Mouse (Mus musculus): Measurements from ENCODE around the gene Nt5c3b. TPM values are rescaled to one million over a fixed set of nuclear protein-coding genes. Genes with fewer than 3 reads are reported as not detected.

Nt5c3b gene
- polyA plus RNA-seq (2015; fragmentation: Nextera tagmentation; extraction: Ambion mirVana), result 176 and 181 TPM in 2 replicates

- no peak for ATAC-seq (ENCODE audit: low FRiP score, low read depth)
- peak within 1 kb of the TSS; percentile 93 for H3K9ac ChIP-seq
- H3K27ac ChIP-seq, result peak within 1 kb of the TSS; percentile 61; the same call in 1 of the 2 replicates
- H3K4me3 ChIP-seq, result peak within 1 kb of the TSS; percentile 83
- 89% methylated on average over 8 of the region's 8 CpGs for WGBS
- no peaks in the 10 kb centered on the region for H3K9me3 ChIP-seq
- H3K36me3 ChIP-seq, result peaks cover 27% of the 10 kb centered on the region
- H3K27me3 ChIP-seq, result no peaks in the 10 kb centered on the region
- H3K4me2 ChIP-seq (replicated peaks), result peak within 1 kb of the TSS; percentile 69
- peaks cover 15% of the 10 kb centered on the region for H3K4me1 ChIP-seq
Observed at GRCm38 (mm10) chr11:100441797-100442196, at the start of gene Nt5c3b, which contains the start of gene Klhl10. Gene Nt5c3b (minus strand): TSS chr11:100441808. Gene Klhl10 (plus strand): TSS chr11:100441917.

- 93% methylated on average over 6 of the region's 6 CpGs for WGBS
- H3K4me3 ChIP-seq, result no peak overlapping the region
- H3K27ac ChIP-seq, result no peak overlapping the region
- H3K9me3 ChIP-seq, result no peaks in the 10 kb centered on the region
- H3K27me3 ChIP-seq, result no peaks in the 10 kb centered on the region
- no peak for ATAC-seq (ENCODE audit: low FRiP score, low read depth)
- H3K9ac ChIP-seq, result no peak overlapping the region
- H3K4me1 ChIP-seq, result no peaks in the 10 kb centered on the region
- H3K36me3 ChIP-seq, result peaks cover 95% of the 10 kb centered on the region
- H3K4me2 ChIP-seq (replicated peaks), result no peak overlapping the region
Observed at GRCm38 (mm10) chr11:100490951-100491350, 49.3 kb upstream of the Nt5c3b start.

GRCm38 (mm10) chr11:100485801-100486538 is 44.4 kb upstream of the Nt5c3b start:
- H3K4me1 ChIP-seq, result no peaks in the 10 kb centered on the region
- no peak overlapping the region for H3K4me3 ChIP-seq
- no peaks in the 10 kb centered on the region for H3K9me3 ChIP-seq
- no peak overlapping the region for H3K27ac ChIP-seq
- no peak overlapping the region for H3K9ac ChIP-seq
- WGBS, result 91% methylated on average over 8 of the region's 8 CpGs
- H3K4me2 ChIP-seq (replicated peaks), result no peak overlapping the region
- ATAC-seq (ENCODE audit: low FRiP score, low read depth), result no peak
- H3K27me3 ChIP-seq, result no peaks in the 10 kb centered on the region
- peaks cover 98% of the 10 kb centered on the region for H3K36me3 ChIP-seq

GRCm38 (mm10) chr11:100484461-100484860 is 42.9 kb upstream of the Nt5c3b start:
- Histone ChIP-seq H3K27me3 (no peaks in the 10 kb centered on the region), H3K36me3 (peaks cover 98% of the 10 kb centered on the region), H3K27ac (no peak overlapping the region), H3K9me3 (no peaks in the 10 kb centered on the region), H3K4me2 (replicated peaks) (no peak overlapping the region), H3K4me3 (no peak overlapping the region), H3K9ac (no peak overlapping the region), H3K4me1 (no peaks in the 10 kb centered on the region)
- 94% methylated on average over 3 of the region's 3 CpGs for WGBS
- no peak for ATAC-seq (ENCODE audit: low FRiP score, low read depth)

GRCm38 (mm10) chr11:100479152-100479551 is 37.5 kb upstream of the Nt5c3b start:
- Histone ChIP-seq H3K4me3 (no peak overlapping the region), H3K36me3 (peaks cover 82% of the 10 kb centered on the region), H3K27me3 (no peaks in the 10 kb centered on the region), H3K27ac (no peak overlapping the region), H3K9me3 (no peaks in the 10 kb centered on the region), H3K4me1 (no peaks in the 10 kb centered on the region), H3K9ac (no peak overlapping the region), H3K4me2 (replicated peaks) (no peak overlapping the region)
- 79% methylated on average over 7 of the region's 7 CpGs for WGBS
- no peak for ATAC-seq (ENCODE audit: low FRiP score, low read depth)

GRCm38 (mm10) chr11:100476281-100476680 is 34.7 kb upstream of the Nt5c3b start:
- 92% methylated on average over 5 of the region's 5 CpGs for WGBS
- Histone ChIP-seq H3K27ac (no peak overlapping the region), H3K4me2 (replicated peaks) (no peak overlapping the region), H3K36me3 (peaks cover 53% of the 10 kb centered on the region), H3K9me3 (no peaks in the 10 kb centered on the region), H3K27me3 (no peaks in the 10 kb centered on the region), H3K4me1 (peaks cover 4% of the 10 kb centered on the region), H3K4me3 (no peak overlapping the region), H3K9ac (no peak overlapping the region)
- no peak for ATAC-seq (ENCODE audit: low FRiP score, low read depth)

GRCm38 (mm10) chr11:100472935-100473295 is 31.3 kb upstream of the Nt5c3b start:
- Histone ChIP-seq H3K4me1 (peaks cover 18% of the 10 kb centered on the region), H3K4me2 (replicated peaks) (peak overlapping the region; percentile 37; the same call in 1 of the 2 replicates), H3K36me3 (peaks cover 19% of the 10 kb centered on the region), H3K27ac (no peak overlapping the region), H3K9me3 (no peaks in the 10 kb centered on the region), H3K9ac (no peak overlapping the region), H3K27me3 (no peaks in the 10 kb centered on the region), H3K4me3 (peak overlapping the region; percentile 68)
- ATAC-seq (ENCODE audit: low FRiP score, low read depth), result peak; percentile 26
- 36% methylated on average over 5 of the region's 5 CpGs for WGBS

- peak; percentile 94 for ATAC-seq (ENCODE audit: low FRiP score, low read depth)
- H3K27ac ChIP-seq, result peak within 1 kb of the TSS; percentile 73; the same call in 1 of the 2 replicates
Observed at GRCm38 (mm10) chr11:100472197-100472934, 30.8 kb upstream of the Nt5c3b start, which contains the start of gene Klhl11. Gene Klhl11 (minus strand): TSS chr11:100472741.

GRCm38 (mm10) chr11:100471352-100472196 is 30.0 kb upstream of the Nt5c3b start:
- H3K4me2 ChIP-seq (replicated peaks), result peak overlapping the region; percentile 92
- 0 out of 2 replicates have a peak, but pooled peaks have one; percentile 6 for ATAC-seq (ENCODE audit: low FRiP score, low read depth)
- H3K27ac ChIP-seq, result peak overlapping the region; percentile 73; the same call in 1 of the 2 replicates
- no peaks in the 10 kb centered on the region for H3K9me3 ChIP-seq
- H3K4me3 ChIP-seq, result peak overlapping the region; percentile 68
- H3K4me1 ChIP-seq, result peaks cover 18% of the 10 kb centered on the region
- H3K27me3 ChIP-seq, result no peaks in the 10 kb centered on the region
- peak overlapping the region; percentile 90 for H3K9ac ChIP-seq
- peaks cover 17% of the 10 kb centered on the region for H3K36me3 ChIP-seq
- 3% methylated on average over 30 of the region's 30 CpGs for WGBS

More at GRCm38 (mm10) chr11:100472197-100472934, 30.8 kb upstream of the Nt5c3b start, which contains the start of gene Klhl11:
- no peaks in the 10 kb centered on the region for H3K9me3 ChIP-seq
- peak within 1 kb of the TSS; percentile 92 for H3K4me2 ChIP-seq (replicated peaks)
- peaks cover 17% of the 10 kb centered on the region for H3K36me3 ChIP-seq
- H3K27me3 ChIP-seq, result no peaks in the 10 kb centered on the region
- H3K4me1 ChIP-seq, result peaks cover 18% of the 10 kb centered on the region
- peak within 1 kb of the TSS; percentile 68 for H3K4me3 ChIP-seq
- H3K9ac ChIP-seq, result peak within 1 kb of the TSS; percentile 90
- under 1% methylated on average over 76 of the region's 83 CpGs for WGBS

GRCm38 (mm10) chr11:100465833-100466232 is 24.2 kb upstream of the Nt5c3b start:
- no peak overlapping the region for H3K9ac ChIP-seq
- H3K27me3 ChIP-seq, result no peaks in the 10 kb centered on the region
- peaks cover 36% of the 10 kb centered on the region for H3K36me3 ChIP-seq
- H3K4me1 ChIP-seq, result peaks cover 9% of the 10 kb centered on the region
- H3K4me3 ChIP-seq, result no peak overlapping the region
- H3K27ac ChIP-seq, result no peak overlapping the region
- 81% methylated on average over 1 of the region's 1 CpGs for WGBS
- ATAC-seq (ENCODE audit: low FRiP score, low read depth), result no peak
- H3K4me2 ChIP-seq (replicated peaks), result no peak overlapping the region
- no peaks in the 10 kb centered on the region for H3K9me3 ChIP-seq

- whole genome bisulfite sequencing, result 88% methylated on average over 1 of the region's 1 CpGs
- Histone ChIP-seq H3K27ac (no peak overlapping the region), H3K4me1 (peaks cover 4% of the 10 kb centered on the region), H3K4me3 (no peak overlapping the region), H3K4me2 (replicated peaks) (no peak overlapping the region), H3K36me3 (peaks cover 40% of the 10 kb centered on the region), H3K27me3 (no peaks in the 10 kb centered on the region), H3K9me3 (no peaks in the 10 kb centered on the region), H3K9ac (no peak overlapping the region)
- no peak for ATAC-seq (ENCODE audit: low FRiP score, low read depth)
Observed at GRCm38 (mm10) chr11:100465229-100465792, 23.7 kb upstream of the Nt5c3b start.

All from limb, embryonic 13.5 days (tissue).